Mouse (Mus musculus) CH12.LX (cell line): ENCODE measurements at regions not wholly inside any gene's neighbourhood (a gene's known extent, or its start where the extent isn't known, plus 50 kb on each side); places are given as distances from the start of the nearest gene placed in this dataset.

Experiments
- EP300 ChIP-seq: IDR thresholded peaks from 2 replicates; pipeline ENCODE4 v1.6.1; 2011; ENCODE audit warnings: low read length, improper control_type of control experiment
- MAX ChIP-seq: IDR thresholded peaks from 2 replicates; pipeline ENCODE4 v1.6.1; 2011; ENCODE audit warnings: low read length, improper control_type of control experiment
- MXI1 ChIP-seq: IDR thresholded peaks from 2 replicates; pipeline ENCODE4 v1.6.1; 2011; ENCODE audit warnings: mild to moderate bottlenecking, low read depth, low read length, improper control_type of control experiment
- NELFE ChIP-seq: IDR thresholded peaks from 2 replicates; pipeline ENCODE4 v1.6.1; 2011; ENCODE audit warnings: low read depth, low read length, improper control_type of control experiment
- NRF1 ChIP-seq: IDR thresholded peaks from 2 replicates; pipeline ENCODE4 v1.6.1; 2014; ENCODE audit warnings: low read depth, mild to moderate bottlenecking, inconsistent platforms, low read length, improper control_type of control experiment, moderate library complexity
- POLR2A ChIP-seq: IDR thresholded peaks from 2 replicates; pipeline ENCODE4 v1.6.1; 2011; ENCODE audit warnings: low read depth, mild to moderate bottlenecking, improper control_type of control experiment, low read length
- RCOR1 ChIP-seq: conservative IDR thresholded peaks from 2 replicates; pipeline ENCODE4 v1.6.1; 2012; ENCODE audit warnings: low read depth, mild to moderate bottlenecking, inconsistent platforms, low read length, improper control_type of control experiment
- SIN3A ChIP-seq: IDR thresholded peaks from 2 replicates; pipeline ENCODE4 v1.6.1; 2012; ENCODE audit warnings: low read length, improper control_type of control experiment, inconsistent platforms
- TBP ChIP-seq: conservative IDR thresholded peaks from 2 replicates; pipeline ENCODE4 v1.6.1; 2011; ENCODE audit warnings: low read depth, low read length, improper control_type of control experiment
- USF2 ChIP-seq: conservative IDR thresholded peaks from 2 replicates; pipeline ENCODE4 v1.6.1; 2011; ENCODE audit warnings: low read depth, low read length, improper control_type of control experiment
- ZKSCAN1 ChIP-seq: IDR thresholded peaks from 2 replicates; pipeline ENCODE4 v1.6.1; 2012; ENCODE audit warnings: low read depth, inconsistent platforms, low read length, improper control_type of control experiment, borderline replicate concordance
- ZNF384 ChIP-seq: IDR thresholded peaks from 2 replicates; pipeline ENCODE4 v1.6.1; 2012; ENCODE audit warnings: low read depth, low read length, improper control_type of control experiment, inconsistent platforms

DNA sequence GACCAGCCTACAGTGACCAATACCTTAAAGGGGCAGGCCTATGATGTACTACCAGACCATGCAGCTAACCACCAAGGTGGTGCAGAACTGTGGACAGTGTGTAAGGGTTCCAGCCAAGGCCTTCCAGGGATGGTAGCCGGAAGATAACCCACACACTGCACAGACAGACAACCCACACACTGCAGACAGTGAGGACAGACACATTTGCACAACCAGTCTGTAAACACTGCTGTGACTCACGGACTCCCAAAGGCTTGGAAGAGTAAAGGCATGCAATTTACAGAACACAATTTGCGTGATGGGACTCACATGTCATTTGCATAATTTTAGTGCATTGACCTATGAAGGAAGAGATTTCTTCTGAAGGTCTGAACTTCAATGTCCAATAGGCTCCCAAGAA, 82.2 kb upstream of the Tnrc6c start:
- no peak for TF ChIP-seq POLR2A
- TF ChIP-seq NRF1: no peak
- TF ChIP-seq MXI1: no peak
- TF ChIP-seq SIN3A: no peak
- TF ChIP-seq EP300: no peak
- TF ChIP-seq RCOR1: no peak
- TF ChIP-seq ZKSCAN1: no peak
- no peak for TF ChIP-seq TBP
- no peak for TF ChIP-seq NELFE
- TF ChIP-seq USF2: no peak
- TF ChIP-seq ZNF384: no peak
- no peak for TF ChIP-seq MAX
